Mouse (Mus musculus) embryo, embryonic 11.5 days (tissue): ENCODE measurements around the gene Dnajc28.
A peak's percentile ranks its signal among the peaks of the same experiment; 100 is the strongest.

ENCODE experiments used
- DNase-seq: peaks from one replicate; pipeline ENCODE4 v3.0.0-alpha.2; 2012; ENCODE audit warnings: low read depth, low spot score

Dnajc28 gene

GRCm38 (mm10) chr16:91592162-91592561 lies 26.7 kb downstream of the Dnajc28 start:
- no peak for DNase-seq

GRCm38 (mm10) chr16:91588703-91589102 lies 30.1 kb downstream of the Dnajc28 start:
- no peak for DNase-seq

GRCm38 (mm10) chr16:91587730-91588453 lies 30.9 kb downstream of the Dnajc28 start:
- DNase-seq = no peak

GRCm38 (mm10) chr16:91586244-91586643 lies 32.6 kb downstream of the Dnajc28 start:
- DNase-seq = no peak

GRCm38 (mm10) chr16:91585617-91586016 lies 33.2 kb downstream of the Dnajc28 start:
- no peak for DNase-seq

- peak; percentile 26 for DNase-seq
Measured at GRCm38 (mm10) chr16:91582307-91582706, 36.5 kb downstream of the Dnajc28 start.

- DNase-seq = no peak
Measured at GRCm38 (mm10) chr16:91578980-91579720, 39.7 kb downstream of the Dnajc28 start.

- no peak for DNase-seq
Measured at GRCm38 (mm10) chr16:91575151-91575550, 43.7 kb downstream of the Dnajc28 start.

- no peak for DNase-seq
Measured at GRCm38 (mm10) chr16:91571105-91571504, 47.7 kb downstream of the Dnajc28 start.

GRCm38 (mm10) chr16:91568960-91569359 lies 49.9 kb downstream of the Dnajc28 start:
- DNase-seq = no peak

- no peak for DNase-seq
Measured at GRCm38 (mm10) chr16:91566002-91566401, 52.8 kb downstream of the Dnajc28 start.

GRCm38 (mm10) chr16:91565292-91565951 lies 53.4 kb downstream of the Dnajc28 start:
- no peak for DNase-seq

- no peak for DNase-seq
Measured at GRCm38 (mm10) chr16:91564580-91565291, 54.1 kb downstream of the Dnajc28 start.
